Mouse (Mus musculus) intestine, embryonic 16.5 days (tissue): ENCODE results near the gene Slc2a8. TPM values are rescaled to one million over a fixed set of nuclear protein-coding genes. Genes with fewer than 3 reads are reported as not detected.

Experiments used
- ATAC-seq: fragments of 200-750 bp; cut with Nextera tagmentation; 2 replicates; pipeline ENCODE4 v1.8.0; 2017; ENCODE audit warnings: moderate TSS enrichment, moderate library complexity
- H3K27ac ChIP-seq: fragments of 300-500 bp; sonication (generic); 2 replicates; pipeline ENCODE4 v1.5.1; 2014; ENCODE audit warnings: mild to moderate bottlenecking, low read length
- H3K27me3 ChIP-seq: fragments of 300-500 bp; sonication (generic); replicated peaks from 2 replicates; pipeline ENCODE4 v1.6.1; 2014; ENCODE audit warnings: low read length, control low read depth, mixed read lengths; ENCODE audit not compliant: control insufficient read depth, insufficient read depth
- H3K36me3 ChIP-seq: fragments of 300-500 bp; sonication (generic); 2 replicates; pipeline ENCODE4 v1.6.1; 2014; ENCODE audit warnings: low read length, control low read depth; ENCODE audit not compliant: control insufficient read depth, insufficient read depth
- H3K4me1 ChIP-seq: fragments of 300-500 bp; sonication (generic); 2 replicates; pipeline ENCODE4 v1.6.1; 2014; ENCODE audit warnings: low read length, control low read depth, mixed read lengths; ENCODE audit not compliant: control insufficient read depth, insufficient read depth
- H3K4me2 ChIP-seq: fragments of 300-500 bp; sonication (generic); 2 replicates; pipeline ENCODE4 v1.6.1; 2014; ENCODE audit warnings: low read depth, low read length, control low read depth
- H3K4me3 ChIP-seq: fragments of 300-500 bp; sonication (generic); 2 replicates; pipeline ENCODE4 v1.5.1; 2014; ENCODE audit warnings: mild to moderate bottlenecking, low read length
- H3K9ac ChIP-seq: fragments of 300-500 bp; sonication (generic); 2 replicates; pipeline ENCODE4 v1.6.1; 2014; ENCODE audit warnings: low read depth, low read length
- H3K9me3 ChIP-seq: fragments of 300-500 bp; sonication (generic); 2 replicates; pipeline ENCODE4 v1.6.1; 2016; ENCODE audit warnings: low read length, control low read depth; ENCODE audit not compliant: control insufficient read depth
- WGBS: fragments of 180-500 bp; shearing (Covaris S2); extraction: QIAGEN DNeasy Blood & Tissue Kit; methylation state at CpG from one replicate; pipeline ENCODE4 v1.1.7; 2014; 5-methylcytosine and 5-hydroxymethylcytosine counted together
- polyA plus RNA-seq: library from polyadenylated mRNA; unstranded; fragments of >200 nt; fragmentation: Nextera tagmentation; extraction: Ambion mirVana; gene quantifications from 2 replicates; pipeline ENCODE4 v1.2.1, GENCODE M21; 2015

Slc2a8 gene
- polyA plus RNA-seq, 1 experiment from 2014 or later, result 21.5 TPM

DNA sequence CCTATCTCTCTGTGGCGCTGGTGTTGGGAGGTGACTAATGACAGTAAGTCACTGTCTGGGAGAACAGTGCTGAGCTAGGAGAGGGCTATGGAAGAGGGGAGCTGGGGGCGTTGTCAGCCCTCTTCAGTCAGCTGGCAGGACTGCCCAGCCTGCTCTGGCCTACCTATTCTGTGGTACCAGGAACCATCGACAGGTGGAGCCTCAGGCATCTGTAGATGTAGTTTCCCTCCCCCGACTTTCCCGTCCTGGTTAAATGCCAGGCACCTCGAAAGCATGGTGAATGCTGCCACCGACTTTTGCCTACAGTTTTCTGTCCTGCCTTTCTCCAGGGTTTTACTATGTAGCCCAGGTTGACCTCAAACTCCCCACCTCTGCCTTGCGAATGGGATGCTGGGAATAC is 24.5 kb downstream of the Slc2a8 start:
- no peaks in the 10 kb centered on the region for H3K27me3 ChIP-seq
- H3K4me1 ChIP-seq, result peaks cover 7% of the 10 kb centered on the region
- H3K36me3 ChIP-seq, result peaks cover 12% of the 10 kb centered on the region
- no peak overlapping the region for H3K9ac ChIP-seq
- no peaks in the 10 kb centered on the region for H3K9me3 ChIP-seq
- no peak for ATAC-seq
- no peak overlapping the region for H3K4me2 ChIP-seq
- 46% methylated on average over 8 of the region's 8 CpGs for WGBS
- no peak overlapping the region for H3K4me3 ChIP-seq
- no peak overlapping the region for H3K27ac ChIP-seq

GRCm38 (mm10) chr2:32954581-32954980 is 27.3 kb downstream of the Slc2a8 start:
- no peak overlapping the region for H3K4me2 ChIP-seq
- H3K4me3 ChIP-seq, result no peak overlapping the region
- no peaks in the 10 kb centered on the region for H3K27me3 ChIP-seq
- H3K9me3 ChIP-seq, result no peaks in the 10 kb centered on the region
- ATAC-seq, result no peak
- peaks cover 16% of the 10 kb centered on the region for H3K36me3 ChIP-seq
- no peak overlapping the region for H3K27ac ChIP-seq
- WGBS, result 91% methylated on average over 2 of the region's 2 CpGs
- H3K9ac ChIP-seq, result no peak overlapping the region
- no peaks in the 10 kb centered on the region for H3K4me1 ChIP-seq

- Histone ChIP-seq H3K9me3 (no peaks in the 10 kb centered on the region), H3K27ac (no peak overlapping the region), H3K4me1 (no peaks in the 10 kb centered on the region), H3K4me3 (no peak overlapping the region), H3K9ac (no peak overlapping the region), H3K36me3 (peaks cover 9% of the 10 kb centered on the region; the same call in 1 of the 2 replicates), H3K27me3 (no peaks in the 10 kb centered on the region), H3K4me2 (no peak overlapping the region)
- no peak for ATAC-seq
- 88% methylated on average over 11 of the region's 11 CpGs for WGBS
These were observed 34.4 kb downstream of the Slc2a8 start for GRCm38 (mm10) chr2:32947454-32947853.

- H3K4me1 ChIP-seq, result no peaks in the 10 kb centered on the region
- no peak overlapping the region for H3K9ac ChIP-seq
- no peak overlapping the region for H3K27ac ChIP-seq
- H3K4me3 ChIP-seq, result no peak overlapping the region
- H3K27me3 ChIP-seq, result no peaks in the 10 kb centered on the region
- H3K4me2 ChIP-seq, result no peak overlapping the region
- WGBS, result 89% methylated on average over 4 of the region's 4 CpGs
- ATAC-seq, result no peak
- peaks cover 12% of the 10 kb centered on the region for H3K36me3 ChIP-seq
- H3K9me3 ChIP-seq, result no peaks in the 10 kb centered on the region
These were observed 41.4 kb downstream of the Slc2a8 start for GRCm38 (mm10) chr2:32940483-32940882.

DNA sequence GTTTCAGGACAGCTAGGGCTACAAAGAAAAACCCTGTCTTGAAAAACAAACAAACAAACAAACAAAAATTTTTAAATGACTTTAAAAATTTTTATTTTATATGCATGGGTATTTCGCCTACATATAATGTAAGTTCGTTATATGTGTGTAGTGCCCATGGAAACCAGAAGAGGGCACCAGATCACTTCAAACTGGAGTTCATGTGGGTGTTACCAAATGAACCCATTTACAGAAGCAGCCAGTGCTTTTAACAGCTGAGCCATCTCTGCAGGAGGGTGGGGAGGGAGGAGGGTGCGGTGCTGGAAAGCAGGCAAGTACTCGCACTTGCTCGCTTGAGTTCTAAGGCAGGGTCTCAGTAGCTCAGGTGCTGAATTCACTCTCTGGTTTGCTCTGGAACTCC is 42.5 kb downstream of the Slc2a8 start:
- H3K9ac ChIP-seq, result no peak overlapping the region
- H3K27ac ChIP-seq, result no peak overlapping the region
- no peak overlapping the region for H3K4me2 ChIP-seq
- ATAC-seq, result no peak
- peaks cover 6% of the 10 kb centered on the region for H3K36me3 ChIP-seq
- H3K4me3 ChIP-seq, result no peak overlapping the region
- no peaks in the 10 kb centered on the region for H3K27me3 ChIP-seq
- H3K9me3 ChIP-seq, result no peaks in the 10 kb centered on the region
- H3K4me1 ChIP-seq, result no peaks in the 10 kb centered on the region
- 79% methylated on average over 5 of the region's 5 CpGs for WGBS

DNA sequence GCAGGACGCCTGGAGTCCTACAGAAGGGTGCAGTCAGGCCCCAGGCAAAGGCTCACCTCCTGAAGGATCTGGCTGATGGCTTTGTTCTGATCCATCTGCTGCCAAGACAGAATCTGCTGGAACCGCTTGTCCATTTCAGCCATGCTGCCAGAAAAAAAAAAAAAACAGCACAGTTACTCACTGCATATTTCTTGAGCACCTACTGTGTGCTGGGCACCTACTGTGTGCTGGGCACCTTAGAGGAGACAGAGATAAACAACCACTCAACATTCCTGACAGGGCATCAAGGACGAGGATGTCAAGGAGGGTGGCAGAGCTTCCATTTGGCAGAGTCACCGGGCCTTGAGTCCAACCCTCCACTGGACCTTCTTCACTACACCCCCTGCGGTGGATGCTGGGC is 43.1 kb downstream of the Slc2a8 start:
- no peaks in the 10 kb centered on the region for H3K4me1 ChIP-seq

DNA sequence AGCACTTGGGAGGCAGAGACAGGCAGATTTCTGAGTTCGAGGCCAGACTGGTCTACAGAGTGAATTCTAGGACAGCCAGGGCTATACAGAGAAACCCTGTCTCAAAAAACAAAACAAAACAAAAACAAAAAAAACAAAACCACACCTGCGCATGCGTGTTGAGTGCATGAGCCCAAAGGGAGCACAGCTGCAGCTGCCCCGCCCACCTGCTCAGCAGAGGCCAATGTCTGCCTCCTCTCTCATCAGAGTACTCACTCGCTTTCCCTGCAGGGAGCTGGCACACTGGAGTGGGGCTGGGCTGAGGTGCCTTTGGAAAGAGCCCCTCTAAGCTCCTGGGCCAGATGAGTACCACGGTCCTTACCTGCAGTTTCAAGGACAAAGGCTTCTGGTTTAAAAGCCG is 50.2 kb downstream of the Slc2a8 start:
- Histone ChIP-seq H3K9ac (no peak overlapping the region), H3K4me1 (0 out of 2 replicates have a peak, but pooled peaks cover 2% of the 10 kb centered on the region), H3K4me2 (no peak overlapping the region), H3K27ac (no peak overlapping the region), H3K36me3 (no peaks in the 10 kb centered on the region), H3K4me3 (no peak overlapping the region), H3K27me3 (no peaks in the 10 kb centered on the region), H3K9me3 (no peaks in the 10 kb centered on the region)
- 74% methylated on average over 7 of the region's 7 CpGs for WGBS
- no peak for ATAC-seq

More for the DNA sequence above, 43.1 kb downstream of the Slc2a8 start:
- Histone ChIP-seq H3K27ac (no peak overlapping the region), H3K4me3 (no peak overlapping the region), H3K9ac (no peak overlapping the region), H3K4me2 (no peak overlapping the region), H3K36me3 (peaks cover 6% of the 10 kb centered on the region), H3K9me3 (no peaks in the 10 kb centered on the region), H3K27me3 (no peaks in the 10 kb centered on the region)
- WGBS, result 90% methylated on average over 5 of the region's 5 CpGs
- ATAC-seq, result no peak

GRCm38 (mm10) chr2:32928947-32929829 is 52.7 kb downstream of the Slc2a8 start:
- Histone ChIP-seq H3K27me3 (no peaks in the 10 kb centered on the region), H3K9ac (no peak overlapping the region), H3K4me1 (0 out of 2 replicates have a peak, but pooled peaks cover 2% of the 10 kb centered on the region), H3K27ac (no peak overlapping the region), H3K9me3 (no peaks in the 10 kb centered on the region), H3K36me3 (no peaks in the 10 kb centered on the region), H3K4me3 (no peak overlapping the region), H3K4me2 (no peak overlapping the region)
- ATAC-seq, result no peak
- WGBS, result 89% methylated on average over 19 of the region's 19 CpGs

DNA sequence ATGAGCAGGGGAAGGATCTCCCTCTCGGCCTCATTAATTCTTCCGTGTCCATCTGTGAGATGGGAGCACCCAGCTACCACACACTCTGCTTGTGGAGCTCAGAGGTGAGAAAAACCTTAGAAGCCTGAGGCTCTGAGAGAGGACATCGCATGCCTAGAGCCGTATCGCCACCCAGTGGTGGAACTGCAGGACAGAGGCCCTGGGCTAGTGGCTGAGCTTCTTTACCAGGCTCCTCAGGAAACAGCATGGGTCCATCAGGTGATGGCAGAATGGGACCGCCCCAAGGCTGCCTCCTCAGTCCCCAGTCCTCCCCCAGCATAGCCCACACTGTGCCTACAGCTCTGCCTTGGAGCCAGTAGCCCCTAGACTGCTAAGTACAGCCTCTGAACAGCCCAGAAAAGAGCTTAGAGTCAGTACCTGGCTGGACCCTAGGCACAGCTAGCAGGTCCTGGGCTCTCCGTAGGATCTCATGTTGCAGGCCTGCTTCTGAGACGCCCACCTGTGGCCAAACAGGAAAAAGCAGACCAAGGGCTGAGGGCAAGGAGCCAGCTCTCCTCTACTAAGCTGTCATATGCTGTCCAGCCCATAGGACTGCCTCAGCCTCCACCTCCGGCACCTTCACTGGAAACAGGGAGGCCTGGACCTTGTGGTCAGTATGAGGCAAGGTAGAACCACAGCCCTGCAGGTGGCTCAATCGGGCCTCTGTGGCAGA is 53.5 kb downstream of the Slc2a8 start:
- Histone ChIP-seq H3K27ac (no peak overlapping the region), H3K4me3 (no peak overlapping the region), H3K27me3 (no peaks in the 10 kb centered on the region), H3K36me3 (no peaks in the 10 kb centered on the region), H3K9me3 (no peaks in the 10 kb centered on the region), H3K4me1 (0 out of 2 replicates have a peak, but pooled peaks cover 2% of the 10 kb centered on the region), H3K4me2 (no peak overlapping the region), H3K9ac (no peak overlapping the region)
- peak; percentile 62 for ATAC-seq
- 30% methylated on average over 10 of the region's 10 CpGs for WGBS
